Mouse (Mus musculus) liver, embryonic 14.5 days (tissue): Measurements from ENCODE around the gene Phldb1. TPM values are rescaled to one million over a fixed set of nuclear protein-coding genes. Genes with fewer than 3 reads are reported as not detected.

ENCODE experiments used
- ATAC-seq: fragments of 200-750 bp; cut with Nextera tagmentation; 2 replicates; pipeline ENCODE4 v1.8.0; 2017; ENCODE audit warnings: moderate number of reproducible peaks, mild to moderate bottlenecking, moderate library complexity; ENCODE audit not compliant: insufficient read depth
- DNase-seq, 3 experiments: peaks; one replicate each; pipeline ENCODE4 v3.0.0-alpha.2; 2012 to 2013; ENCODE audit warnings: low read depth in 3 of 3, low spot score in 3 of 3
- H3K27ac ChIP-seq: fragments of 300-500 bp; sonication (generic); 2 replicates; pipeline ENCODE4 v1.5.1; 2014; ENCODE audit warnings: moderate library complexity, mild to moderate bottlenecking, control low read depth, inconsistent platforms
- H3K27me3 ChIP-seq: fragments of 300-500 bp; sonication (generic); 2 replicates; pipeline ENCODE4 v1.6.1; 2014; ENCODE audit warnings: mild to moderate bottlenecking, low read length, moderate library complexity; ENCODE audit not compliant: control insufficient read depth, insufficient read depth
- H3K36me3 ChIP-seq: fragments of 300-500 bp; sonication (generic); replicated peaks from 2 replicates; pipeline ENCODE4 v1.6.1; 2014; ENCODE audit warnings: low read depth; ENCODE audit not compliant: control insufficient read depth, insufficient read depth
- H3K4me1 ChIP-seq, 2 experiments: fragments of 200-500 bp in 1 of 2; fragments of 300-500 bp in 1 of 2; sonication (generic) in 1 of 2; replicated peaks; 2 replicates each; pipeline ENCODE4 v1.6.1; 2012 to 2014; ENCODE audit warnings: antibody characterized with exemption in 1 of 2, inconsistent platforms in 1 of 2, low read length in 1 of 2; ENCODE audit not compliant: control insufficient read depth in 2 of 2, insufficient read depth in 2 of 2
- H3K4me2 ChIP-seq: fragments of 300-500 bp; sonication (generic); 2 replicates; pipeline ENCODE4 v1.6.1; 2014; ENCODE audit warnings: low read depth, mild to moderate bottlenecking, control low read depth, moderate library complexity
- H3K4me3 ChIP-seq, 2 experiments: fragments of 200-500 bp in 1 of 2; fragments of 300-500 bp in 1 of 2; sonication (generic) in 1 of 2; 2 replicates each; pipeline ENCODE4 v1.5.1; 2012 to 2014; ENCODE audit warnings: low read depth in 2 of 2, low read length in 2 of 2, mild to moderate bottlenecking in 2 of 2, control low read depth in 1 of 2, inconsistent platforms in 1 of 2, moderate library complexity in 1 of 2; ENCODE audit not compliant: insufficient read depth in 1 of 2
- H3K9ac ChIP-seq: fragments of 300-500 bp; sonication (generic); replicated peaks from 2 replicates; pipeline ENCODE4 v1.6.1; 2014; ENCODE audit warnings: mild to moderate bottlenecking, control low read depth, moderate library complexity
- H3K9me3 ChIP-seq: fragments of 300-500 bp; sonication (generic); 2 replicates; pipeline ENCODE4 v1.6.1; 2016; ENCODE audit warnings: low read length, mixed read lengths; ENCODE audit not compliant: control insufficient read depth
- CTCF ChIP-seq: IDR thresholded peaks from 2 replicates; pipeline ENCODE4 v1.5.1; 2016; ENCODE audit warnings: antibody characterized with exemption, low read depth, control low read depth
- EP300 ChIP-seq: IDR thresholded peaks from 2 replicates; pipeline ENCODE4 v1.6.1; 2016; ENCODE audit warnings: antibody characterized with exemption, low read depth
- WGBS: fragments of 180-500 bp; shearing (Covaris S2); extraction: QIAGEN DNeasy Blood & Tissue Kit; methylation state at CpG from one replicate; pipeline ENCODE4 v1.1.7; 2014; ENCODE audit not compliant: insufficient replicate concordance; 5-methylcytosine and 5-hydroxymethylcytosine counted together
- polyA plus RNA-seq, 2 experiments: library from polyadenylated mRNA; depleted of rRNA in 1 of 2; stranded (reverse) in 1 of 2; unstranded in 1 of 2; fragments of >200 nt; fragmentation: Nextera tagmentation in 1 of 2; extraction: Ambion mirVana in 1 of 2; gene quantifications; 2 replicates each; pipeline versions ENCODE4 v1.2.1 to v1.2.3; 2012 to 2014

The Phldb1 gene
- polyA plus RNA-seq, 2 experiments: 1.6 to 2.6 TPM

- H3K9ac ChIP-seq: no peak within 1 kb of the TSS
- H3K9me3 ChIP-seq: no peaks in the 10 kb centered on the region
- no peaks in the 10 kb centered on the region for H3K4me1 ChIP-seq
- no peak within 1 kb of the TSS for H3K27ac ChIP-seq
- no peak within 1 kb of the TSS for H3K4me3 ChIP-seq
- H3K36me3 ChIP-seq: no peaks in the 10 kb centered on the region
- ATAC-seq: no peak
- no peak within 1 kb of the TSS for H3K4me2 ChIP-seq
- no peak for TF ChIP-seq EP300
- TF ChIP-seq CTCF: no peak
- no peaks in the 10 kb centered on the region for H3K27me3 ChIP-seq
- 69% methylated on average over 3 of the region's 3 CpGs for WGBS
- no peak for DNase-seq
Measured at GRCm38 (mm10) chr9:44673005-44673404, 62.0 kb downstream of the Phldb1 start, which contains the start of gene Treh. TSS of gene Treh (plus strand) at chr9:44673233.

GRCm38 (mm10) chr9:44672291-44672865 is 62.6 kb downstream of the Phldb1 start:
- Histone ChIP-seq H3K4me3 (no peak overlapping the region), H3K9ac (no peak overlapping the region), H3K27ac (no peak overlapping the region), H3K9me3 (no peaks in the 10 kb centered on the region), H3K27me3 (no peaks in the 10 kb centered on the region), H3K36me3 (no peaks in the 10 kb centered on the region), H3K4me2 (no peak overlapping the region), H3K4me1 (no peaks in the 10 kb centered on the region)
- no peak for ATAC-seq
- DNase-seq: no peak
- no peak for TF ChIP-seq CTCF
- no peak for TF ChIP-seq EP300
- 32% methylated on average over 2 of the region's 2 CpGs for WGBS

- no peaks in the 10 kb centered on the region for H3K9me3 ChIP-seq
- ATAC-seq: no peak
- TF ChIP-seq CTCF (no peak), EP300 (no peak)
Measured at GRCm38 (mm10) chr9:44671416-44671815, 63.6 kb downstream of the Phldb1 start.

GRCm38 (mm10) chr9:44663706-44664105 is 71.3 kb downstream of the Phldb1 start:
- ATAC-seq: no peak
- Histone ChIP-seq H3K27ac (no peak overlapping the region), H3K9ac (no peak overlapping the region), H3K9me3 (no peaks in the 10 kb centered on the region), H3K36me3 (no peaks in the 10 kb centered on the region), H3K4me2 (no peak overlapping the region), H3K27me3 (no peaks in the 10 kb centered on the region), H3K4me3 (no peak overlapping the region), H3K4me1 (no peaks in the 10 kb centered on the region)
- WGBS: 67% methylated on average over 6 of the region's 6 CpGs
- no peak for DNase-seq
- TF ChIP-seq CTCF (no peak), EP300 (no peak)

More at GRCm38 (mm10) chr9:44671416-44671815, 63.6 kb downstream of the Phldb1 start:
- no peaks in the 10 kb centered on the region for H3K4me1 ChIP-seq
- no peak overlapping the region for H3K9ac ChIP-seq
- no peak for DNase-seq
- H3K27me3 ChIP-seq: no peaks in the 10 kb centered on the region
- WGBS: 61% methylated on average over 5 of the region's 5 CpGs
- no peak overlapping the region for H3K4me3 ChIP-seq
- no peaks in the 10 kb centered on the region for H3K36me3 ChIP-seq
- H3K4me2 ChIP-seq: no peak overlapping the region
- no peak overlapping the region for H3K27ac ChIP-seq

GRCm38 (mm10) chr9:44655098-44656066 is 79.6 kb downstream of the Phldb1 start:
- H3K36me3 ChIP-seq: no peaks in the 10 kb centered on the region
- WGBS: 28% methylated on average over 26 of the region's 26 CpGs
- H3K9me3 ChIP-seq: no peaks in the 10 kb centered on the region
- TF ChIP-seq CTCF: peak; percentile 77
- no peak for TF ChIP-seq EP300
- DNase-seq (peak; percentile 39 to 59 (median 49)), ATAC-seq (no peak)
- H3K9ac ChIP-seq: no peak overlapping the region; the same call in 1 of the 2 replicates
- H3K4me3 ChIP-seq: peak overlapping the region; percentile 18 to 40; a peak in 3 of 4 replicates
- H3K27ac ChIP-seq: no peak overlapping the region
- H3K27me3 ChIP-seq: no peaks in the 10 kb centered on the region
- peak overlapping the region; percentile 57 for H3K4me2 ChIP-seq
- H3K4me1 ChIP-seq: peaks cover 0 to 1% of the 10 kb centered on the region in 2 experiments; a peak in 2 of 4 replicates
